Mouse (Mus musculus) olfactory bulb, adult 2 months (tissue): ENCODE measurements around the gene Eno1.

Source experiments
- CTCF ChIP-seq: fragments of 200-500 bp; IDR thresholded peaks from 2 replicates; pipeline ENCODE4 v1.5.1; 2012; ENCODE audit warnings: low read depth, mild to moderate bottlenecking, low read length, moderate library complexity; ENCODE audit not compliant: insufficient read depth
- POLR2A ChIP-seq: fragments of 200-500 bp; IDR thresholded peaks from 2 replicates; pipeline ENCODE4 v1.6.1; 2012; ENCODE audit warnings: mild to moderate bottlenecking, low read depth, low read length, moderate library complexity; ENCODE audit not compliant: insufficient read depth

DNA sequence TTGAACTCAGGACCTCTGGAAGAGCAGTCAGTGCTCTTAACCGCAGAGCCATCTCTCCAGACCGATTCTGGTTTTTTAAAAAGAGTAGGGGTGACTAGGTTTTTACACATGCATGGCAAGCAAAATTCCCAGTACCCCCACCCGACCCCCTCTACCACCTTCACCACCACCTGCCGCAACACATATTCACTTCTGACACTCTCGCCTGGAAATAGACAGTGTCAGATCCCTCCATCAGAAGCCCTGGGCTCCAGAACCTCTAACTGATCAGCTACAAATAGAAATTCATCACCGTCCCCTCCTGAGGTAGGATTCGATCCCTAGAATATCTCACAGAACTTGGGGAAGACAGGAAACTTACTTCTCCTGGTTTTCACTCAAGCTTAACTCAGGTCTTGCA, 23.1 kb downstream of the Eno1 start:
- TF ChIP-seq CTCF (no peak), POLR2A (no peak)
